Mouse (Mus musculus) c-Kit-positive CD71-negative TER-119-negative erythroid progenitor cells, embryonic 14.5 days (primary cell): ENCODE data around the gene Gm10354.
"Not testable (repeated sequence)": the region's sequence is repeated elsewhere in the genome, so short reads cannot be mapped to it uniquely, and the experiment has no call there.

ENCODE experiments used
- DNase-seq: peaks from one replicate; pipeline ENCODE4 v3.0.0-alpha.2; 2013; ENCODE audit warnings: low read depth

The Gm10354 gene

GRCm38 (mm10) chr5:14955928-14956706 lies 22.6 kb downstream of the Gm10354 start:
- DNase-seq = not testable (repeated sequence)

DNA sequence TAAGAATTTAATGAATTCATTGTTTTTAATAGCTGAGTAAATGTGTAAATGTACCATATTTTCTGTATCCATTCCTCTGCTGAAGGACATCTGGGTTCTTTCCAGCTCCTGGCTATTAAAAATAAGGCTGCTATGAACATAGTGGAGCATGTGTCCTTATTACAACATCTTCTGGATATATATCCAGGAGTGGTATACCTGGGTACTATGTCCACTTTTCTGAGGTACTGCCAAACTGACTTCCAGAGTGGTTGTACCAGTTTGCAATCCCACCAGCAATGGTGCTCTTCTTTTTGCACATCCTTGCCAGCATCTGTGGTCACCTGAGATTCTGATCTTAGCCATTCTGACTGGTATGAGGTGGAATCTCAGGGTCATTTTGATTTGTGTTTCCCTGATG lies 25.1 kb downstream of the Gm10354 start:
- DNase-seq = not testable (repeated sequence)

GRCm38 (mm10) chr5:14952749-14953148 lies 26.0 kb downstream of the Gm10354 start:
- DNase-seq = not testable (repeated sequence)

DNA sequence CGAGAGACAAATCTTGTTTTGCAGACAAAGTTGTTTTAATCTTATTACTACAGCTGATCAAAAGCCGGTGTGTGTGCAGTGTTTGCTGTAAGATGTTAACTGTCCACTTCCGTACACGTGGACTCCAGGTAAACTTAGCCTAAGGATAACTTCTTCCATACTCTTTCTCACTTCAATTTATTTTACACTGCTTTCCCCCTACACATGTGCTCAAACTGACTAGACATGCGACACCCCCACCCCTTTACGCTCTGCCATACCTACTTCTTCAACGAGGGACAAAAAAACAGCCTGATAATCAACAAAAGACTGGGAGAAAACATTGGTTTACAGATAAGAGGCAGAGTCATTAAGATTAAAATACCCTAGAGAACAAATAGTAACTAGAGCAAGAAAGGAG lies 26.9 kb downstream of the Gm10354 start:
- DNase-seq = not testable (repeated sequence)

DNA sequence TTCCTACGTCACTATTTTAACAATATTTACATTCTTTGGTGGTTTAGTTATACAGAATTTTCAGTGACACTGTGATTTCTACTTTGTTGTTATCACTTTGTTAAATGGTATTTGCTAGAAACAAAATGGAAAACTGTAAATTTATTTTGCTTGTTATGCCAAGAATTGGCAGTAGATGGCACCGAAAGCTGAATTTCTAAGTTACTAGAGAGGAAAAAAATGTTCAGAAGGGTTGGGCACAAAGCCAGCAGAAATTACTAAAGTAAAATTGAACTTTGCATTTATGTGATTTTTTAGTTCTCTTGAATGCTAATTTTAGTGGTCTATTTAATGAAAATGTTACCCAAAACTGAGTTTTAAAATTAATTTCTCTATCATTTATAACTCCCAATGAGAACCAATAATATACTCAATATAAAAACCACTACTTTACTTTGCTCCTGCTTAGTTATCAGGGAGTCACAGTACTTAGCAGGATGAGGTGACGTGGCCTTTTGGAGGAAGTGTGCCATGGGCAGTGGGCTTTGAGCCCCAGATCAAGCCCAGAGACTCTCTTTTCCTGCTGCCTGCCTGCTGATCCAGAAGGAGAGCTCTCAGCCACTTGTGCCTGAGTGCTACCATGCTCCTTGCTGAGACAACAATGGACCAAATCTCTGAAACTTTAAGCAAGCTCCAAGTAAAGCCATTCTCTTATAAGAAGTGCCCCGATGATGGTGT lies 31.1 kb downstream of the Gm10354 start:
- DNase-seq = not testable (repeated sequence)

DNA sequence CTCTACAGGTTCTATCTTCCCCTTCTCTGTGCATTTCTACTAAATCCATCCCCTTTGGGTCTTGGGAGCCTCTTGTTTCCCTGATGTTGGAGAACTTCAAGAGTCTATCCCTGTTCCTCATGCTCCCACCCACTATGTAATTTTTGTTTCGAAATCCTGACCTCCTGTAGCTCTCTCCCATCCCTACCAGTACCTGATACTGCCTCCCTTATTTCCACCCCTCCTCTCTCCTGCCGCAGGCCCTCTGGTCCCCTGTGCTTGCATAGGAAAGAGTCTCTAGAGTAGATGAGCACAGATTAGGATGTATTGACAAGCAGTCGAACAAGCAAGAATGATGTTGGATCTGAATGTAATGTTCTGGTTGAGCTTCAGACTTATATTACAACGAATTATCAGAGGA lies 33.2 kb downstream of the Gm10354 start:
- not testable (repeated sequence) for DNase-seq

- DNase-seq = not testable (repeated sequence)
Measured at GRCm38 (mm10) chr5:14941043-14941442, 37.7 kb downstream of the Gm10354 start.

GRCm38 (mm10) chr5:14938329-14938728 lies 40.4 kb downstream of the Gm10354 start, which contains the start of gene Speer4e:
TSS of gene Speer4e (minus strand) at chr5:14938429.
- DNase-seq = not testable (repeated sequence)

- DNase-seq = not testable (repeated sequence)
Measured at GRCm38 (mm10) chr5:14933721-14934120, 45.0 kb downstream of the Gm10354 start.

GRCm38 (mm10) chr5:14927047-14927446 lies 51.7 kb downstream of the Gm10354 start:
- DNase-seq = not testable (repeated sequence)
